Mouse (Mus musculus) left cerebral cortex, adult 8-10 months (tissue): ENCODE results near the gene Pik3r3. TPM values are rescaled to one million over a fixed set of nuclear protein-coding genes. Genes with fewer than 3 reads are reported as not detected.
"Not testable (repeated sequence)": the region's sequence is repeated elsewhere in the genome, so short reads cannot be mapped to it uniquely, and the experiment has no call there.

ENCODE experiments used
- DNase-seq, 2 experiments: peaks; one replicate each; pipeline ENCODE4 v3.0.0; 2022; ENCODE audit warnings: low spot score in 2 of 2
- total RNA-seq, 4 experiments: library from RNA; stranded (reverse); gene quantifications; 2 replicates each; pipeline ENCODE4 v1.2.4; 2022

Pik3r3 gene
- 10 to 100 TPM; 35.5 to 44.5 (median 40.3) TPM for total RNA-seq

DNA sequence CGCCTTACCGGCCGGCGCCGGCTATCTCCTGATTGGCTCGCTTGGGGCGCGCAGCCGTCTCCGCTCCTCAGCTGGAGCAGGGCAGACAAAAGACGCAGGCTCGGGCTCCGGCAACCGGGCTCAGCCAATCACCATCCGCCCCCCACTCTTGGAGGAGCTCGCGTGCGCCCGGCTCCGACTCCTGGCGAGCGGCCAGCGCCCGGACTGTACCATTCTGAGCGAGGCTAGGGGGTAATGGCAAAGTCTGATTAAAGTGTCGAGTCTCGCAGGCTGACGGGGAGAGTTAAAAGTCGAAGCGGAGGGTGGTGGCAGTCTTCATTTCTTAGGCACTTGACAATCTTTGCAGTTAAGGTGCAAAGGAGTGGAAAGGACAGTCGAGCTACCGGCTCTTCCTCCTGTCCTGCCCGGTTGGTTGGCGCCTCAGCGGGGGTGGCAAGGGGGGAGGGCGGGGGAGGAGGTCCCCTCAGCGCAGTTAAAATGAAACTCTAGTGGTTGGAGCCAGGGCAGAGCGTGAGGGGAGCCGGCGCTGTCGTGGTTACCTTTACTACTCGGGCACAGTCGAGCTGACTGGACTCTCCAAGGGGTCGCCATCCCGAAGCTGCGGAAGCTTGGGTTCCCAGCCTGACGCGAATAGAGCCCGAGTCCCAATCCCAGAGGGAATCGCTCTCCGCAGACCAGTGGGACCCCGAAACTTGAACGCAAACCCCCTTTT is at the start of gene Pik3r3:
Gene Pik3r3, plus strand, starts transcription at position 479 of the 712 bp plus-strand sequence.
- peak; percentile 97 to 99 for DNase-seq

DNA sequence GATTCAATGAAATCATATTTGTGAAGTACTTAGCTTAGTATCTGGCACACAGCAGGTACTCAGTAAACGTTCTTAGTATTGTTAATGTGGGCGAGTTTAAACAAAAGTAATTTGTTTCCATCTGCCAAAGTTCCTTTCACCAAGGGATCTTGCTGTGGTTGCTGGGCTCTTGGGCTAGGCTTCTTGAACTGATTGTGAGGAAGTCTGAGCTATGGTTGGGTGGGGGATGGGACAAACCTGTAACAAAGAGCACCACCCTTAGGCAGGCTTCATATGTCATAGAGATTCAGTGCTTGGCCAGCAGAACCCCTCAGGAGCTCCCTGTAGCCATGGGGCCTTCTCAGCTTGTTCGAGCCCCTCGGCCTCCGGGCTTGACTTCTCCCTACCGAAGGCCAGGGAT is 48.3 kb upstream of the Pik3r3 start, which contains the start of the genes 1700042G07Rik and Gm49337:
Gene 1700042G07Rik, plus strand, starts transcription at position 301 of the 400 bp plus-strand sequence.
Gene Gm49337, plus strand, starts transcription at position 313 of the 400 bp plus-strand sequence.
- DNase-seq, result no peak

DNA sequence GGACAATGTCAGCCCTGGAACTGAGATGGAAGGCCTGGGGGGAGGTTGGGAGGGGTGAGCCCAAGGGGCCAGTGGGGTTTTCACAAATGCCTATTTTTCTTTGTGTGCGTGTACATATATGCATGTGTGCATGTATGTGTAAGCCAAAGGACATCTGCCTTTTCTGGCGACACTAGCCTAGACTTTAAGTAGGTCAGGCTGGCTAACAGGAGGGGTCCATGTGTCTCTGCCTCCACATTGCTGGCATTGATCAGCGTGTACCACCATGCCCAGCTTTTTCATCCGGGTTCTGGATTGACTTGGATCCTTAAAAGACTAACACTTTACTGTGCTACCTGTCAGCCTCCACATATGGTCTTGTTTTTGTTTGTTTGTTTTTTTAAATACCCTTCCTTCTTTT is 47.7 kb upstream of the Pik3r3 start:
- DNase-seq, result no peak

DNA sequence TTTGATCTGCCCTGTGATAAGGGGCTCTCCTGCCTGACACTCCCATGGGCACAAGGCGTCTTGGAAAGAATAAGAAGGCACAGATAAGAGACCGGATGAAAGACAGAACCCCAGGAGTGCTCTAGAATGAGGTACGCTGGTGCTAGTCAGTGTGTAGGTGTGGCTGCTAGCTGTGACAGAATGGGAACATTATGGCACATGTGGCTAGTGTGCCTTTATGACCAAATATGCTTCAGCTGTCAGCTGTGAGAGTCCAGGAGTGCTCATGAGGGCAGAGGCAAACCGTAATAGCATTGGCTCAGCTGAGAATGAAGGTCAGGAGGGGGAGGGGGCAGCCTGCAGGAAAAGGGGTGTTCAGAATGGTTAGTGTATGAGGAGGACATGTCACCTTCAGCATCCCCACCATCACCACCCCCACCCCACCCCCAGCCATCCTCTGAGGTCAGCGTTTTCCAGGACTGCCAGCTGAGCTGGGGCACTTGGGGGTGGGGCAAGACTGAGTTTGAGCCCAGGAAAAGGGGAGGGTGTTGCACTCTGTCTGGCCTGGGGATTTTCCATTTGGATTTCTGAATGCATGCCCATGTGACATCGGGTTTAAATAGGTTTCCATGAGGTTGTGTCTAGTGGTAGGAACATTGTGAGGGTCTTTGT is 46.8 kb upstream of the Pik3r3 start:
- peak in 1 of 2 experiments; percentile 62 for DNase-seq

DNA sequence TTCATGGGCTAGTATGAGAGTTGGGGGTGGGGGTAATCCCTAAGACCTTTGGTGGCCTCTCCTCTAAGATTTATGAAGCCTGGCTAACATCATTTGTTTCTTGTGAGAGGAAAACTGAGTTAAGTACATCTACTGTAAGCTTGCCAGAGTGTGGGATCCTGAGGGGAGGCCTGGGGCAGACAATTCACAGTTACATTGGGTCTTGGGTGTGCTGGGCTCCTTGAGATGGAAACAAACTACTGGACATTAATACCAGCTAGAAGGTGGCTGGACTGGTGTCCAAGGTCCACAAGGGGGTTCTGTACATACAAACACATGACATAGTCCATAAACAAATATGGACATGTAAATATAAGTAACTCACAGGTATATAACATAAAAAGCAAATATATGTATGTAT is 46.3 kb upstream of the Pik3r3 start:
- DNase-seq, result no peak

DNA sequence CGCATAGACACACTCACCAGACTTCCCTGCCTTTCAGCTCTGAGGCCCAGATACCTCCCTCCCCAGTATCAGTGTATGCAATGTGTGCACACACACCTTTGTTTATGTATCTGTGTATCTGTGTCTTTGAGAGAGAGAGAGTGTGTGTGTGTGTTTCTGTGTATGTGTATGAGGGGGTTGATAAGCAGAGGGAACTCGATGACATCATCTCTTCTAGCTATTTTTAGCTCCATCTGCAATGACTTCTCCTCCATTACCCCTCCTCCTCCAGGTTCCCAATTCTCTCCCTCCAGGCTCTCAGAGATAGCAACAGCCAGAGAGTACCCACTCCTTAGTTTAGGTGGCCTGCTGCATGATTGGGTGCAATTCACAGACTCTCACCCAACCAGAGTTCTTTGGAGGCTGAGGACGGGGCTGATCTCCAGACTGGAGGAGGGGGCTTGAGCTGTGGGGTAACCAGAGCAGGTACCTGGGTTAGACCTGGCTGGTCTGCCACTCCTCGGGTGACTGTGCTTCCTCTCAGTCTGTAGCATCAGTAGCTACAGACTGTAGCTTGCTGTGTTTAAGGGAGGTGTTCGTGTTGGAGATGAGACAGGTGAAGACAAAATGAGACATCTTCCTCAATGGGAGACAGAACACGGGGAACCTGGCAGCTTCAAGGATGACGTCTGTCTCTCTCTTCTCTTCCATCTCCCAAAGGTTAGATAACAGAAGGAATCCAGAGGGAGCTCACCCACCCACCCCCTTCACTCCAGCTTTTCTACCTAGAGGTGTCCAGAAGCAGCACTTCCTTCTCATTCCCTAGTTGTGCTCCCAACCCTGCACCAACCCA is 45.5 kb upstream of the Pik3r3 start:
- peak in 1 of 2 experiments; percentile 79 for DNase-seq

DNA sequence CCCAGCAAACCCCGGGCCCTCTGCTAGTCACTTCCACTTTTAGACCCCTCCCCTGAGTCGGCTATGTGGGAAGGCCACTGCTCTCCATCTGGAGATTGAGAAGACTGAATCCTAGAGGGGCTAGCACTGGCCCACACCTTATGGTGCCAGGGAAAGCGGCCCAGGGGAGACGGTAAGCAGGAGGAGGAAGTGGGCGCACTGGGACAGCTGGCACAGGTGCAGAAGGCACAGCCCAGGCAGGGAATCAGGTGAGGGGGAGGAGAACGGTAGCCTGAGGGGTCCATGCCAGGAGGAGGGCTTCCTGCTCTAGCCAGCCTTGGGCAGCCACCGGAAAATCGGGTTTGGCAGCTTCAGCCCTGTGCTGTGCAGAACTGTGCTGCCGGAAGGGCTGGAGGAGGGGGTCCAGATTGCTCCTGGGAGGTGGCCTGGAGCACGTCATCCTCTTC is 44.9 kb upstream of the Pik3r3 start:
- DNase-seq, result peak in 1 of 2 experiments; percentile 86

DNA sequence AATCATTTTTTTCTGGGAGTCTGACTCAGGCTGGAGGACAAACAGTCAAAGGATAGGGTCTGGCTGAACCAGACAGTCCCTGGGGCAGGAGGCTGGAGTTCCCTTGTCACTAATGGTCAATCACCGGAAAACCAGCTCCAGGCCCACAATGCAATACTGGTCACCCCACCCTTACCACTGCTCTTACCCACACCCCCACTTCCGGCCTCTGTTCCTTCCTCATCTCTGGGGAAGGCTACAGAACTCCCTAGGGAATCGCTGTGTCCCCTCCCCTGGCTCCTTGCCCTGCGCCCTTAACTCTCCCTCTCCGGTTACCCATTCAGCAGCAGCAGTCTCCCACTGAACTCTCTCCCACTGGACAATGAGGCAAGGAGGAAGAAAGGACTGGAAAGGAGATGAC is 44.3 kb upstream of the Pik3r3 start:
- no peak for DNase-seq

DNA sequence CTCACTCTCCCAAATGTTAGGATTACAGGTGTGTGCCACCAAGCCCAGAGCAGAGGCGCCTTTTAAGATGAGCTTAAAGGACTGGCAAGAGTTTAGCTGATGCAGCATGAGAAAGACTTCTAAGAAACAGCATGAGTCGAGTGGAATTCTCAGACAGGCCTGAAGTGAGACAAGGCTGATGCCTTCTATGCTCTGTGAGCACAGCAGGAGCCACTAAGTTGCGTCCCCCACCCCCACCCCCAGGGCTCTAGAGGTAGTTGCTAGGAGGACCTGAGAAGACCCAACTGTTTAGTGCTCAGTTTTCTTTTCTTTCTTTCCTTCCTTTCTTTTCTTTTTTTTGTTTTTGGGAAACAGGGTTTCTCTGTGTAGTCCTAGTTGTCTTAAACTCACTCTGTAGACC is 39.3 kb upstream of the Pik3r3 start:
- no peak for DNase-seq

DNA sequence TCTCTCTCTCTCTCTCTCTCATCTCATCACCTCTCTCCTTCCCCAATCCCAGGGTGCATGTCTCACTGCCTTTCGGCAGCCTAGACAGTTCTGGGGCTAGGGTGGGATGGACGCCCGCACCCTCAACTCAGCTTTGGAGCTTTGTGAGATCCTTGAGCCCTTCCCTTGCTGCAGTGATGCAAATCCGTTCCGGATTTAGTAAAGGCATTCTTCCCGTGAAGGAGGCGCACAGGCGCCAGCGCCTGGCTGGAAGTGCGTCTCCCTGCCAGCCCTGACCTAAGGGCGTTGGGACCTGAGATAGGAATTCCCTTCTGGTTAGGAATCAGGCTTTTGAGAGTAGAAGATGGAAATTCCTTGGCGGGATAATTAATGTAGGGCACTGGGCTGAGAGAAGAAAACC is 38.7 kb upstream of the Pik3r3 start:
- DNase-seq, result no peak

DNA sequence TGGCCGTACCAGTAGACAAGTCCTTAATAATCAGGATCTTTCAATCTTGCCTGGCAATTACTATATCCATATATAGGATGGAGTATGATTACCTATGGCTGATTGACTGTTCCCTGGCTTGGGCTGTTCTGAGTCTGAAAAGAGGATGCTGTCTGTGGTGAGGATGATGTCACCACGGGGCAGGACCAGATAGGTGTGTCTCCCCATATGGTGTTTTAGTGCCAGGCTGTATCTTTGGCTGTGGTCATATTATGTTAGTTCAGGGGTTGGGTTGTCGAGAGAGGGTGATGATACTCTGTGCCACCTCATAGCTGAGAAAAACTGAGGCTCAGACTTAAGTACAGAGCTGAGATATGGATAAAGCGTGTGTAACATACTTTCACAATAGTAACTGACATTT is 36.3 kb upstream of the Pik3r3 start:
- DNase-seq, result no peak

DNA sequence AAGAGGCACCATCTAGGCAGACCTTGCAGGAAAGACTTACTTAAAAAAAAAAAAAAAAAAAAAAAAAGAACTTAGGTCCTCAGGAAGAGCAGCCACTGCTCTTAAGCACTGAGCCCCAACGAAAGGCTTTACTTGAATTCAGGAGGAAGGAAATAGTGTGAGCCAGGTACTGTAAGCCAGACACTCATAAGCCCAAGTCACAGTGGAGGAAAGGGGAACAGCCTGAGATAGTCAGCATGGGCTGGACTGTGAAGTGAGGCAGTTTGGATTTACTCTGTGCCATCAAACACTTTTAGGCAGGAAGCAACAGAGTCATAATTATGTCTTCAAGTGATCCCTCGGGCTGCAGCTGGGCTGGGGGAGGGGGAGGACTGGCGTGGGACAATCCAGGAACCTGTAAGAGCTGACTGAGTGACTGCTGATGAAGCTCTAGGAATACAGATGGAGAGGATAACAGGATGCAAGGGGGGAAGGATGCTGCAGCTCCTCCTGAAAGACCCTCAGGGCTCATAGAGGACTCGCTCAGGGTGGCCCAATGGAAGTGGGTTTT is 29.1 kb upstream of the Pik3r3 start:
- DNase-seq, result no peak

DNA sequence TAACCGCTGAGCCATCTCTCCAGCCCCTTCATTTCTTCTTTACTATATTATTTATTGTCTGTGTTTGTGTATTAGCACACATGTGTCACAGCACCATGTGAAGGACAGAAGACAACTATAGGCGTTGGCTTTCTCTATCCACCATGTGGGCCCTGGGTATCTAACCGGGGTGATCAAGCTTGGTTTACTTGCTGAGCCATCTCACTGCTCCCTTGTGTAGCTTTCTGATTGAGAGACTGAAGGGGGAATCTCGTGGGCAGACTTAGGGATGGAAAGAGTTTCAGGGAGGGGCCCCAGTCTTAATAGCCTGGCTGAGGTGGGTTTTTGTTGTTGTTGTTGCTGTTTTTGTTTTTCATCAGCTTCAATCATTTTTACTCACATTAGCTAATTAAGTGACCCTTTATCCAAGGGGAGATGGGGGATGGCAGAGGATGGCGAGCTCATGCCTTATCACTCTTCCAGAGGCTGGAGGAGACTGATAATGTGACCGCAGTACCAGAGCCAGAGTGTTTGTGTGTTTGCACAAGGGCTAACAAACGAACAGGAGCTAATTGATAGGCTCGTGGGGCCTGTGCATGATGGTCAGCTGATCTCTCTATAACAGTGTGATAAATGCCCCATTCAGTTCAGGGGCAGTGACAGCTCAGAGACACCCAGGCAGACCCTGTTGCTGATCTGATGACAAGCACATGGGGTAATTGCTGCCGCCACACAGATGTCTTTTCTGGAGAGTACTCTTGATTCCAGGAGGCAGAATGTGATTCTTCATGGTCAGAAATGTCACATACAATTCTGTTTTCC is 27.6 kb upstream of the Pik3r3 start:
- no peak for DNase-seq

DNA sequence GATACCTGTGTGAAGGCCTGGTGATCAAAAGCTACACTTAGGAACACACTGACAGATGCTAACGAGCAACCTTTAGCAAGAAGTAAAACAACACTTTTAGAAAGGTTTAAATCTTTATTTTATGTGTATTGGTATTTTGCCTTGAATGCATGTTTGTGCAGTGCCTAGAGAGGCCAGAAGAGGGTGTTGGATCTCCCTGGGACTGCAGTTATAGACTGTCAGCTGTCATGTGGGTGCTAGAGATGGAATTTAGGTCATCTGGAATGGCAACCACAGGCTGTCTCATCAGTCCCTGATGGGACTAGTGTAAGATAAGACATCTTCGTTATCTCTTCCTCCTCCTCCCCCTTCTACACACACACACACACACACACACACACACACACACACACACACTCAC is 23.0 kb upstream of the Pik3r3 start:
- DNase-seq, result no peak

DNA sequence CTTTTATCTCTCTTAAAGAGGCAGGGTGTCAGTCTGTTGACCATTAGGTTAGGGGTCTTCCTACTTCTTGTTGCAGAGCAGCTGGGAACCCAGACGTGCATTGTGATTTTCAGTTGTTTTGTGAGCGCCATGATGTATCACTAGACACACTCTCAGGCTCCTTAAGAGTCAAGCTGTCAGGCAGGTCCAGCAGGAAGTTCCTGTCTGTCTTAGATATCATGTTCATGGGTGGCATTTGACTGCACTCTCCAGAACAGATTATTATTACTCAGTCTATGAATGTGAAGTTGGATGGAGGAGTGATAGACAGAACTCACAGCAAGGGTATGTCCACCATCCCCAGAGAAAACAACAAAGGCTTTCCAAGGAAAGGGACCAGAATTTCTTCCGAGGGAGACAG is 17.0 kb upstream of the Pik3r3 start:
- DNase-seq, result no peak

DNA sequence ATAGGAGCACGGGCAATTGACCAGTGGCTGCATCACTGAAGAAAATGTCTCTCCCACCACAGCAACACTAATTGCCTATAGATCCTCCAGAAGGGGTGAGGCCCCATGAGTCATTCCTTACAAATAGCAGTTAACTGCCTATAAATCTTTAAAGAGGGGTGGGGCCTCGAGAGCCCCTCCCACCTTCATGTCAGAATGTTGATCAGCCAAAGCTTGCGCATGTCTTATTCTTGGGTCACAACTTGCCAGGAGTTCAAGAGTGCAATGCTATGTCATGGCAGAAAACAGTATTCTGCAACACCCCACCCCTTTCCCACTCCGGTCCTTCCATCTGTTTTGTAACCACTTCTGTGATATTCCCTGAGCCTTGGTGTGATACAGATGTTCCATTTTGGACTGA is 14.9 kb upstream of the Pik3r3 start:
- DNase-seq, result no peak

DNA sequence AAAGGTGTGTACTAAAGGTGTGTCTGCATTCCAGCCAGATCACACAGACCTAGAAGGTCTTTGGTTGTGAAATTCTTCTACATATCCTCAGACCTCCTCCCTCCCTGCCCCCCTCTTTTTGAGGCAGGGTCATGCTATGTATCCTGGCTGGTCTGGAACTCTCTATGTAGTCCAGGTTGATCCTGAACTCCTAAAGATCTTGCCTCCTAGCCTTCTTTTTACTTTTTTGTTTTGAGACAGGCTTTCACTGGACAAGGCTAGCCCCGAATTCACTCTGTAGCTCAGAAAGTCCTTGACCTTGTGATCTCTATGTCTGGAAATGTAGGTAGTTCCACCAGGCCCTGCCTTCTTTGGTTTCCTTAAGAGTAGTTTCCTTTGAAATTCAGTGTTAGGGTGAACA is 12.5 kb upstream of the Pik3r3 start:
- DNase-seq, result no peak

DNA sequence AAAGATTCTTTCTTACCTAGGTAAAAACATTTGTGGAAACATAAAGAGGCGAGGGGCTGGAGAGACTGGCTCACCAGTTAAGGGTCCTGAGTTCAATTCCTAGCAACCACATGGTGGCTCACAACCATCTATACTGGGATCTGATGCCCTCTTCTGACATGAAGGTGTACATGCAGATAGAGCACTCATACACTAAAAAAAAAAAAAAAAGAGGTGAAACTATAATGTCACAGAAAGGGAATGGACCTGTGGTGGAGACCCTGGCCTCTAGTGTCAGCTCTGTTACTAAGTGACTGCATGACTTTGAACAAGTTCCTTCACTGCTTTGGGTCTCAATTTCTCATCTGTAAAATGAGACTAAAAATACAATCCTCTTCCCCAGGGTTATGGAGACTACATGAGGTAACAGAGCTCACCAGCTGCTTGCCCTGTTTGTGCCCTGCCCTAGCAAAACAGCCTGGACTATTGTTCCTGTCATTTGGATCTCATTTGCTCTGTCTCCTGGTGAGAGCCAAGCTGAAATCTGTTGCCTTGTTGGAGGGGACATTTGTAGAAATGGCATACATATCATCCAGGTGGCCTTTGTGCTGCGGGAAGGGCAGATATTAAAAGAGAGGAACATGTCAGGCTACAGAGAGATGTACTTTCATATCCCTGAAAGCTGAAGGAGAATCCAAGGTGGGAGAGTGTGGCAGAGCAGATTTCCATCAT is 5.4 kb upstream of the Pik3r3 start:
- no peak for DNase-seq

DNA sequence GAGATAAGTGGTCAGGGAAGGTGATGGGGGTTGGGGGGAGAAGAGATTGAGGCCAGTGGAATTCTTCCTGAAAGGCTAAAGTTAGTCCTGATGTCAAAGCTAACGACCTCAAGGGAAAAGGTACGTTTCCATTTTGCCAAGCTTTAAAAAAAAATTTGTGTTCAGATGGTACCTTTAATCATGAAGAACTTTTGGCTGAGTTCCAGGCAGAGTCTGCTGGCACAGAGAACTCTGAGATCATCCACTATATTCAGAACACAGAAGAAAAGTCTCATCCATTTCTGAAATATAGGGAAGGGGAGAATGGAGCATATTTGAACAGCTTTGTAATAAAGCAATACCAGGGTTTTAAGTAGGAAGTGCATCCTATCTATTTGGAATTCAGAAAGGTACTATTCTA is 4.4 kb upstream of the Pik3r3 start:
- DNase-seq, result no peak

DNA sequence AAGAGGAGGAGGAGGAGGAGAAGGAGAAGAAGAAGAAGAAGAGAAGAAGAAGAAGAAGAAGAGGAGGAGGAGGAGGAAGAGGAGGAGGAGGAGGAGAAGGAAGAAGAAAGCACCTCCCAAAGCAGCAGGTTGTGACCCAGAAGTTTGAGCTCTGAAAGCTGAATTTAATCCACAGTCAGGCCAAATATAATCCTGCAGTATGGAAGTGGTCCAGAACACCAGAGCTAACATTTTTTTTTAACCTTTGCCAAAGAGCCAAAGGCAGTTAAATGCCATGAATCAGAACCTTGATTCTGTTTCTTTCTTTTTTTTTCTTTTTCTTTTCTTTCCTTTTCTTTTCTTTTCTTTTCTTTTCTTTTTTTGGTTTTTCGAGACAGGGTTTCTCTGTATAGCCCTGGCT is 3.8 kb upstream of the Pik3r3 start:
- DNase-seq, result not testable (repeated sequence)
